Mouse (Mus musculus): ENCODE measurements around the gene Dgke. TPM values are rescaled to one million over a fixed set of nuclear protein-coding genes. Genes with fewer than 3 reads are reported as not detected.
"Not testable (repeated sequence)": the region's sequence is repeated elsewhere in the genome, so short reads cannot be mapped to it uniquely, and the experiment has no call there.

Dgke gene
- polyA plus RNA-seq, 1 experiment from 2014 or later: 4.3 TPM

DNA sequence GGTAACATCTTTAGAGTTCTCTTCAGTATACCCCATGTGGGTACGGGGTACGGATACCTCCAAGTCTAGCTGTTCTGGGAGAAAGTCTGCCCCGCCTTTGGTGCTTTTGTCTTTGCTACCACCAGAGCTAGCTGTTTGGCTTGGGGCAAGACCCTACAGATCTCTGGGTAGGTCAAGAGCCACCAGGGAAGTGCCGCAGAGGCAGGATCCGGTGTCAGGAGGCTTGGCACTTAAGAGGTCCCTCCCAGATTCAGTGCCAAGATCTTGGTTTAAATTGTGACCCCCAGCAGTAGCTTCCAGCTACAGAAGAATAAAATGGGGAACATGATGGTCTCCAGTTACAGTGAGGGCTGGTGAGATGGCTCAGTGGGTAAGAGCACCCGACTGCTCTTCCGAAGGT is 65.1 kb downstream of the Dgke start:
- Histone ChIP-seq H3K4me1 (replicated peaks; ENCODE audit: control insufficient read depth, insufficient read depth, low read length) (peaks cover 20% of the 10 kb centered on the region), H3K9ac (ENCODE audit: low read length) (no peak overlapping the region), H3K27ac (ENCODE audit: low read depth) (no peak overlapping the region), H3K4me3 (ENCODE audit: low read depth, low read length) (no peak overlapping the region), H3K9me3 (ENCODE audit: control insufficient read depth, low read length) (no peaks in the 10 kb centered on the region), H3K27me3 (replicated peaks; ENCODE audit: control insufficient read depth, insufficient read depth, low read length) (no peaks in the 10 kb centered on the region), H3K36me3 (ENCODE audit: control insufficient read depth, insufficient read depth, low read length) (0 out of 2 replicates have a peak, but pooled peaks cover 6% of the 10 kb centered on the region), H3K4me2 (ENCODE audit: low read length) (peak overlapping the region; percentile 20; the same call in 1 of the 2 replicates)
- ATAC-seq (replicated peaks; ENCODE audit: low FRiP score, low TSS enrichment, low read depth): no peak
- 96% methylated on average over 7 of the region's 7 CpGs for WGBS
- DNase-seq (ENCODE audit: low spot score): no peak

GRCm38 (mm10) chr11:89000527-89000819 is 66.2 kb downstream of the Dgke start:
- peak overlapping the region; percentile 62 for H3K4me3 ChIP-seq (ENCODE audit: low read depth, low read length)
- DNase-seq (ENCODE audit: low spot score) (no peak), ATAC-seq (replicated peaks; ENCODE audit: low FRiP score, low TSS enrichment, low read depth) (no peak)
- H3K9ac ChIP-seq (ENCODE audit: low read length): no peak overlapping the region
- peaks cover 20% of the 10 kb centered on the region for H3K4me1 ChIP-seq (replicated peaks; ENCODE audit: control insufficient read depth, insufficient read depth, low read length)
- H3K27ac ChIP-seq (ENCODE audit: low read depth): no peak overlapping the region
- H3K27me3 ChIP-seq (replicated peaks; ENCODE audit: control insufficient read depth, insufficient read depth, low read length): no peaks in the 10 kb centered on the region
- H3K4me2 ChIP-seq (ENCODE audit: low read length): peak overlapping the region; percentile 73
- H3K36me3 ChIP-seq (ENCODE audit: control insufficient read depth, insufficient read depth, low read length): 0 out of 2 replicates have a peak, but pooled peaks cover 4% of the 10 kb centered on the region
- no peaks in the 10 kb centered on the region for H3K9me3 ChIP-seq (ENCODE audit: control insufficient read depth, low read length)

GRCm38 (mm10) chr11:88999723-89000526 is 66.7 kb downstream of the Dgke start:
- Histone ChIP-seq H3K9ac (ENCODE audit: low read length) (peak overlapping the region; percentile 72), H3K4me1 (replicated peaks; ENCODE audit: control insufficient read depth, insufficient read depth, low read length) (peaks cover 20% of the 10 kb centered on the region), H3K36me3 (ENCODE audit: control insufficient read depth, insufficient read depth, low read length) (no peaks in the 10 kb centered on the region), H3K27ac (ENCODE audit: low read depth) (peak overlapping the region; percentile 40; the same call in 1 of the 2 replicates), H3K9me3 (ENCODE audit: control insufficient read depth, low read length) (no peaks in the 10 kb centered on the region), H3K27me3 (replicated peaks; ENCODE audit: control insufficient read depth, insufficient read depth, low read length) (no peaks in the 10 kb centered on the region), H3K4me2 (ENCODE audit: low read length) (peak overlapping the region; percentile 73), H3K4me3 (ENCODE audit: low read depth, low read length) (peak overlapping the region; percentile 62)
- ATAC-seq (replicated peaks; ENCODE audit: low FRiP score, low TSS enrichment, low read depth) (0 out of 2 replicates have a peak, but pooled peaks have one; percentile 0), DNase-seq (ENCODE audit: low spot score) (peak; percentile 77)
- WGBS: 18% methylated on average over 33 of the region's 33 CpGs

GRCm38 (mm10) chr11:88998974-88999722 is 67.5 kb downstream of the Dgke start, which contains the start of gene Trim25:
Gene Trim25, plus strand, starts transcription at chr11:88999376.
- H3K4me2 ChIP-seq (ENCODE audit: low read length): peak within 1 kb of the TSS; percentile 73
- peak within 1 kb of the TSS; percentile 72 for H3K9ac ChIP-seq (ENCODE audit: low read length)
- H3K9me3 ChIP-seq (ENCODE audit: control insufficient read depth, low read length): no peaks in the 10 kb centered on the region
- no peaks in the 10 kb centered on the region for H3K36me3 ChIP-seq (ENCODE audit: control insufficient read depth, insufficient read depth, low read length)
- H3K27me3 ChIP-seq (replicated peaks; ENCODE audit: control insufficient read depth, insufficient read depth, low read length): no peaks in the 10 kb centered on the region
- 2% methylated on average over 48 of the region's 48 CpGs for WGBS
- peak; percentile 92 for ATAC-seq (replicated peaks; ENCODE audit: low FRiP score, low TSS enrichment, low read depth)
- peak within 1 kb of the TSS; percentile 62 for H3K4me3 ChIP-seq (ENCODE audit: low read depth, low read length)
- peak within 1 kb of the TSS; percentile 40; the same call in 1 of the 2 replicates for H3K27ac ChIP-seq (ENCODE audit: low read depth)
- peaks cover 20% of the 10 kb centered on the region for H3K4me1 ChIP-seq (replicated peaks; ENCODE audit: control insufficient read depth, insufficient read depth, low read length)
- DNase-seq (ENCODE audit: low spot score): peak; percentile 92

- no peaks in the 10 kb centered on the region for H3K36me3 ChIP-seq (ENCODE audit: control insufficient read depth, insufficient read depth, low read length)
- DNase-seq (ENCODE audit: low spot score) (no peak), ATAC-seq (replicated peaks; ENCODE audit: low FRiP score, low TSS enrichment, low read depth) (no peak)
- H3K4me1 ChIP-seq (replicated peaks; ENCODE audit: control insufficient read depth, insufficient read depth, low read length): peaks cover 14% of the 10 kb centered on the region
- H3K9ac ChIP-seq (ENCODE audit: low read length): no peak overlapping the region
- 19% methylated on average over 3 of the region's 3 CpGs for WGBS
- peak overlapping the region; percentile 73; the same call in 1 of the 2 replicates for H3K4me2 ChIP-seq (ENCODE audit: low read length)
- H3K27me3 ChIP-seq (replicated peaks; ENCODE audit: control insufficient read depth, insufficient read depth, low read length): no peaks in the 10 kb centered on the region
- H3K27ac ChIP-seq (ENCODE audit: low read depth): no peak overlapping the region
- no peaks in the 10 kb centered on the region for H3K9me3 ChIP-seq (ENCODE audit: control insufficient read depth, low read length)
- no peak overlapping the region for H3K4me3 ChIP-seq (ENCODE audit: low read depth, low read length)
Measured at GRCm38 (mm10) chr11:88998406-88998805, 68.2 kb downstream of the Dgke start.

DNA sequence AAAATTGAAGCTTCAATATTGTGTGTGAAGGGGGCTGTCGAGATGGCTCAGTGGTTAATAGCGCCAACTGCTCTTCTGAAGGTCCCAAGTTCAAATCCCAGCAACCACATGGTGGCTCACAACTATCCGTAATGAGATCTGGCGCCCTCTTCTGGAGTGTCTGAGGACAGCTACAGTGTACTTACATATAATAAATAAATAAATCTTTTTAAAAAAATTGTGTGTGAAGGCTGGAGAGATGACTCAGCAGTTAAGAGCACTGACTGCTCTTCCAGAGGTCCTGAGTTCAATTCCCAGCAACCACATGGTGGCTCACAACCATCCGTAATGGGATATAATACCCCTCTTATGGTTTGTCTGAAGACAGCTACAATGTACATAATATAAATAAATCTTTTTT is 69.3 kb downstream of the Dgke start:
- WGBS: 86% methylated on average over 5 of the region's 5 CpGs
- not testable (repeated sequence) for H3K9ac ChIP-seq (ENCODE audit: low read length); ATAC-seq (replicated peaks; ENCODE audit: low FRiP score, low TSS enrichment, low read depth); H3K9me3 ChIP-seq (ENCODE audit: control insufficient read depth, low read length); H3K4me2 ChIP-seq (ENCODE audit: low read length); H3K4me3 ChIP-seq (ENCODE audit: low read depth, low read length); H3K27ac ChIP-seq (ENCODE audit: low read depth); H3K4me1 ChIP-seq (replicated peaks; ENCODE audit: control insufficient read depth, insufficient read depth, low read length); H3K27me3 ChIP-seq (replicated peaks; ENCODE audit: control insufficient read depth, insufficient read depth, low read length); H3K36me3 ChIP-seq (ENCODE audit: control insufficient read depth, insufficient read depth, low read length); DNase-seq (ENCODE audit: low spot score)

DNA sequence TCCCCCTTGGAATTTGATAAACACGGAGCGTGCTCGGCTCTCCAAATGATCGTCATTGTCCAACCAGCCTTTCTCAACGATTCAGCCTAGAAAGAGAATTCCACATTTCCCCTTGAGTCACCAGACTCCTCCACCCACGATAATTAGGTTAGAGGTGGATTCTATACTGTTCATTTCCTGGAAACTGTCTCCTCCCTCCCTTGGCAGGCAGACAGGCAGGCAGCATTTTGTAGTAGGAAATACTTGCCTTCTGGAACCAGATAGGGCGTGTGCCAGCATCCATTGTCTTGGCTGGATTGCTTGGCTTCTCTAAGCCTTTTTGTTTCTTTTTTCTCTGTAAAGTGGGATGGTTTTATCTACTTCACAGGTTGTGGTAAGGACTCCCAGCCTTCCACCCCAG is 70.2 kb downstream of the Dgke start:
- H3K27me3 ChIP-seq (replicated peaks; ENCODE audit: control insufficient read depth, insufficient read depth, low read length): no peaks in the 10 kb centered on the region
- 61% methylated on average over 7 of the region's 7 CpGs for WGBS
- peaks cover 6% of the 10 kb centered on the region for H3K4me1 ChIP-seq (replicated peaks; ENCODE audit: control insufficient read depth, insufficient read depth, low read length)
- no peak overlapping the region for H3K9ac ChIP-seq (ENCODE audit: low read length)
- no peak for DNase-seq (ENCODE audit: low spot score)
- no peak overlapping the region for H3K4me3 ChIP-seq (ENCODE audit: low read depth, low read length)
- no peak overlapping the region for H3K27ac ChIP-seq (ENCODE audit: low read depth)
- H3K36me3 ChIP-seq (ENCODE audit: control insufficient read depth, insufficient read depth, low read length): no peaks in the 10 kb centered on the region
- H3K4me2 ChIP-seq (ENCODE audit: low read length): no peak overlapping the region
- ATAC-seq (replicated peaks; ENCODE audit: low FRiP score, low TSS enrichment, low read depth): no peak
- no peaks in the 10 kb centered on the region for H3K9me3 ChIP-seq (ENCODE audit: control insufficient read depth, low read length)

DNA sequence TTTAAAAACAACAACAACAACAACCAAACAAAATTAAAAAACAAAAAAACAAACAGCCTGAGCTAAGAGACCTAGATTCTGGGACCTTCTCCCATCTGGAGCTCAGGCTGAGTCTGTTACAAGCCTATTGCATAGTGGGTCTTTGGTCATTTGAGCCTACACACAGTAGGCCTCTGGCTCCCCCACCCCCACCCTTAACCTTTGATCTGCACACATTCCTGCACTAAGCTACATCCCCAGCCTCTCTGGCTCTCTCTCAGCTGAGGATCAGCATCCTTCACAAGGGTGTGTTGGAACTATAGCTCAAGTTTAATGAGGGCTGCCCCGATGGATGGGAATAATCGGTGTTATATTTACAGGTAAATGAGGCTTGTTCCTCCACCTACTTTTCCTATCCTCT is 71.0 kb downstream of the Dgke start:
- no peaks in the 10 kb centered on the region for H3K27me3 ChIP-seq (replicated peaks; ENCODE audit: control insufficient read depth, insufficient read depth, low read length)
- no peak overlapping the region for H3K4me2 ChIP-seq (ENCODE audit: low read length)
- H3K36me3 ChIP-seq (ENCODE audit: control insufficient read depth, insufficient read depth, low read length): peaks cover 7% of the 10 kb centered on the region
- H3K4me3 ChIP-seq (ENCODE audit: low read depth, low read length): no peak overlapping the region
- H3K9me3 ChIP-seq (ENCODE audit: control insufficient read depth, low read length): no peaks in the 10 kb centered on the region
- no peak for ATAC-seq (replicated peaks; ENCODE audit: low FRiP score, low TSS enrichment, low read depth)
- 76% methylated on average over 2 of the region's 2 CpGs for WGBS
- no peak overlapping the region for H3K27ac ChIP-seq (ENCODE audit: low read depth)
- H3K9ac ChIP-seq (ENCODE audit: low read length): no peak overlapping the region
- DNase-seq (ENCODE audit: low spot score): no peak
- H3K4me1 ChIP-seq (replicated peaks; ENCODE audit: control insufficient read depth, insufficient read depth, low read length): peaks cover 4% of the 10 kb centered on the region

Measured in intestine, embryonic 14.5 days (tissue).